Mouse (Mus musculus): ENCODE results near the gene Arhgef17. TPM values are rescaled to one million over a fixed set of nuclear protein-coding genes. Genes with fewer than 3 reads are reported as not detected.
A peak's percentile ranks its signal among the peaks of the same experiment; 100 is the strongest.

The Arhgef17 gene
- total RNA-seq, 2 experiments from 2014 or later, result 44.2 to 45.3 TPM

DNA sequence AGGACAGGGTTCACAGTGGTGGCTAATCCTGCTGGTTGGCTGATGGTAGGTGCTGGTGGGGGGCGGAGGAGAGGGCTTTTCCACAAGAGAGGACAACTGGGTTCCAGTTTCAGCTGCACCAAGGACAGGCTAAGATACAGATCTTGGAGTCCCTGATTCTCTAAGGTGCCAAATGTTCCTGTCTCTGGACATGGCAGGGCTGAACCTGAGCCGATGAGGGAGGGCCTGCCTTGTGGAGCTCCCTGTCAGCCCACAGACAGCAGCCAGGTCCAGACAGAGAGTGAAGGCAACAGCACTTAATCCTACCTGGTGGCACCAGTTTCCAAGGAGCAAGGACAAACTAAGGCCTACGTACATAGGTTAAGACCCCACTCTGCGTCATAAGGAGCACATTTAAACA is 47.4 kb downstream of the Arhgef17 start:
- intact Hi-C loops (cut with DNase I), result no loop called here
- DNase-seq, result no peak

GRCm38 (mm10) chr7:100881950-100882349 is 50.0 kb downstream of the Arhgef17 start:
- intact Hi-C loops (cut with DNase I), result no loop called here
- DNase-seq, result no peak

GRCm38 (mm10) chr7:100881531-100881930 is 50.4 kb downstream of the Arhgef17 start:
- DNase-seq, result no peak
- intact Hi-C loops (cut with DNase I), result no loop called here

DNA sequence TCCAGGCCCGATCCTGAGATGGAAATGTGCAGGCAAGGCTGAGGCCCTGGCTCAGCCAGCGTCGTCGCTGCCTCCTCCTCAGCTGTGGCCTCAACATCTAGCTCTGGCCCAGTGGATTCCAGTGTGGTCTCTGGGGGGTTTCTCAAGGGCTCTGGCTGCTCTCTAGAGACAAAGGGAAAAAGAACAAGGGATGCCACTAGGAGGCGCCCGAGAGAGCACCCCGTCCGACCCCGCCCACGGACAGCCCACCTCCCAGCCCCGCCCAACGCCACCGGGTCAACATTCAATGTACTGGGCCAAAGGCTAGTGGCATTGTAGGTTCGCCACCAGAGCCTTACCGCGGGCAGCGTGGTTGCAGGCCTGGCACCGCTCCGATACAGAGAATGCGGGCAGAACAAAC is 52.3 kb downstream of the Arhgef17 start:
- DNase-seq, result peak; percentile 75
- intact Hi-C loops (cut with DNase I), result no loop called here

- intact Hi-C loops (cut with DNase I), result no loop called here
- no peak for DNase-seq
Measured at GRCm38 (mm10) chr7:100876771-100877170, 55.1 kb downstream of the Arhgef17 start.

DNA sequence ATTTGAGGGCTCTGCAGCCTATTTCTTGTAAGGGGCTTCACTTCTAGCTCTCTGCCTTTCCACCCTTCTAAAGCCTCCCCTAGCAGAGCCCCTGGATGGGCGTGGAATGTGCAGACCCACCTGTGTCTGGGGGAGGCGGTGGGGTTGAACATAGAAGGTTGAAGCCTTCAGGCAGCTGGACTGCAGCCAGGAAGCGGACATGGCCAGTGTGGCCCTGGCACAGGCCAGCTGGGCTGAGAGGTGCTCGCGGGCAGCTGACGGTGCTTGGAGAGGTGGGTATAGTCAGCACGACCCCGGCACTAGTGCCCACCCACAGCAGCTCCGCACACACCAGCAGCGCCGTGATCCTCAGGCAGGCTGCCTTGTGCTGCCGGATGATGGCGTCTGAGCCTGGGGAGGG is 55.6 kb downstream of the Arhgef17 start:
- intact Hi-C loops (cut with DNase I), result no loop called here
- DNase-seq, result no peak

DNA sequence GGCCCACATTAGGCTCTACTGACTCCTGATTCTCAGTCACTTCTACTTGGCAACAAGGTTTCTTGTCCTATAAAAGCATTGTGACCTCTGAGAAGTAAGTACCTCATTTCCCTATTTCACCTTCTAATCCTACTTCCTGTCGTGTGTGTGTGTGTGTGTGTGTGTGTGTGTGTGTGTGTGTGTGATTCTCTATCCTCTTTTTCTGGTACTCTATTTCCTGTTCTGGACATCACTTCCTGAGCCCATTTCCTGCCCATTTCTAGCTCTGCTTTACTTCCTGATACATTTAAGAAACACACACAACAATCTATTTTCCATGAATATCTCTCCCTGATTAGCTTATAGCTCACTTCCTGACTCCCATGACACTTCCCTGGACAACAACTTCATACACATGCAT is 56.1 kb downstream of the Arhgef17 start:
- no peak for DNase-seq
- intact Hi-C loops (cut with DNase I), result no loop called here

- no peak for DNase-seq
- intact Hi-C loops (cut with DNase I), result no loop called here
Measured at GRCm38 (mm10) chr7:100873197-100873596, 58.7 kb downstream of the Arhgef17 start.

GRCm38 (mm10) chr7:100871892-100872291 is 60.0 kb downstream of the Arhgef17 start:
- intact Hi-C loops (cut with DNase I), result no loop called here
- DNase-seq, result no peak

GRCm38 (mm10) chr7:100871355-100871754 is 60.6 kb downstream of the Arhgef17 start:
- no peak for DNase-seq
- intact Hi-C loops (cut with DNase I), result no loop called here

DNA sequence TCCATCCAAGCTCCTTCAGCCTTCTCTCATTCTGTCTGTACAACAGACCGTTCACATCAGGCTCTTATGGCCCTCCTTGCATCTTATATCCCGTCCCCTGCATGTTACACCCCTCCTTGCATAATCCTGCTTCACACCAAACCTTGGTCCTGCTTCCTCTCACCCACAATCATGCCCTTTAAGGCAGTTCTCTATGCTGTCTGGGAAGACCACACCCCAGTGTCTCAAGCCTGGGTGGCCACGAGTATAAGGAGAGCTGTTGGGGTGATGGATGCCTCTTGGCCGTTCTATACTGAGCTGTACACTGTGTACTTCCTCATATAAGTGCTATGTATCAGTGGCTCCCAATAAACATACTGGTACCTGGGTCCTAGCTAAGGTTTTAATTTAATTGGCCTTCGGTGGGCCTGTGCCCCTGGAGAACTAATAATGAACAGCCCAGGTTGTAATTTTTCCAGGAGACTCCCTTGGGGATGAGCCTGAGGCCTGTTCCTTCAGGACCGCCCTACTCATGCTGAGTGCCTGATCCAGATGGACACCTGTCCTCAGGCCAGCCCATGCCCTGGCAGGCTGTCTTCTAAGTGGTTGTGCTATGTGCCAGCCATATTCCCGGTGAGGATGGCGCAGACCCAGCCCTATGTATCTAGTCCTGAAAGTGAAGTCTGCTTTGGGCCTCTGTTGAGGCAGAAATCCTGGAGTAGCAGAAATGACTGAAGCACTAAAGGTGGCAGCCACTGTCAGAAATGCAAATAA is 61.9 kb downstream of the Arhgef17 start:
- no peak for DNase-seq
- intact Hi-C loops (cut with DNase I), result loop anchor here (10.0 kb wide), 1 partner anchor 345 kb away; no protein-coding TSS in a partner anchor

DNA sequence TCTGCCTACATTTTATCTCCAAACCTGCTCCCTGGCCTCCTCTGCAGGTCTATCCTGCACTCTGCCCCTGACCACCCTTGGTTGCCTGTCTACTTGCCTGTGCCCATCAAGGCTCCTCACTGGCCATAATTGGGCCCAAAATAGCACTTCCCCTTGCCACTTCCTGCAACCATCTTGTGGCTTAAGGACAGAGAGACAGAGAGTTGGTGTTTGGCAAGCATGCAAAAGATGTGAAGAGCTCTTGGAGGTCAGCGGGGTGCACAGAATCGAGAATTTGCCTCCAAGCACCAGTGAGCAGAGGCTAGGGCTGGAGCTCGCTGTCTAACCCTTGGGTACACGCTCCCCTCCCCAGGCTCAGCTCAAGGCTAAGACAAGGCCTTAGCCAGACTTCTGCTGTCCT is 63.4 kb downstream of the Arhgef17 start:
- DNase-seq, result no peak
- intact Hi-C loops (cut with DNase I), result loop anchor here (10.0 kb wide), 1 partner anchor 344 kb away; no protein-coding TSS in a partner anchor

- intact Hi-C loops (cut with DNase I), result loop anchor here (10.0 kb wide), 1 partner anchor 343 kb away; no protein-coding TSS in a partner anchor
- no peak for DNase-seq
Measured at GRCm38 (mm10) chr7:100867561-100867960, 64.3 kb downstream of the Arhgef17 start.

- DNase-seq, result peak; percentile 70
- intact Hi-C loops (cut with DNase I), result loop anchor here (10.0 kb wide), 1 partner anchor 342 kb away; no protein-coding TSS in a partner anchor
Measured at GRCm38 (mm10) chr7:100866675-100867074, 65.2 kb downstream of the Arhgef17 start.

DNA sequence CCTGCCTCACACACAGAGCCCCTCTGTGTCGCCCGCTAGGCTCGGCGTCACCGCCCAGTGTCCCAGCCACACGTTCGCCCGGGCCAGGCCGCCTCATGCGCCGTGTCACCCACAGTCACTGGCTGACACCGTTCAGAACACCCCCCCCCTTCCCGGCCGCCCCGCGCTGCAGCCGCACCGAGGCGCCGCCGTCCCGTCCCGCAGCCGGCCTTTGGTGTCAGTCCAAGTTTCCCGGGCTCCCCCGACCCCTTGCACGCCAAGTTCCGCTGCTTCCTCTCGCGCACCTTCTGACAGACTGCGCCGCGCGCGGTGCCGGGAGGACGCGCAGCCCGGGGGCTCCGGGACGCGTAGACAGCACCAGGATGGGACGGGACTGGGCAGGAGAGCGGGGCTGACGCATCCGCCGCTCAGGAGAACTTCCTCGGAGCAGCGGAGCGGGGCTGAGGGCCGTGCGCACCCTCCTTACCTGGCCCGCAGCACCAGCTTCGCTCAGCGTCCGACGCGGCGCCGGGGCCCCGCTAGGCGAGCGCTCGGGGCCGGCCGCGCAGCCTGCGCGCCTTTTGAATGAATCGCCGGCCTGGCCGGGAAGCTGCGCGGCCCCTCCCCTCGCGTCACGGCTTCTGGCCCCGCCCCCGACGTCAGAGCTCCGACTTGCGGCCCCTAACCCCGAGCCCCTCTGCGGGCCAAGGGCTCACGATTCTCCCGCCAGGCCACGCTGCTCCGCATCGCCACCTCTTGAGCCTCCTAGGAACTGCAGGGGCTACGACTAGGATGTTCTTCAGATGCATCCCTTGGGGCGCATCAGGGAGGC is 68.9 kb downstream of the Arhgef17 start, which contains the start of gene Relt:
TSS of gene Relt (minus strand) at position 619 of the 811 bp plus-strand sequence.
- DNase-seq, result peak; percentile 98
- intact Hi-C loops (cut with DNase I), result loop anchor here (10.0 kb wide), 1 partner anchor 338 kb away; no protein-coding TSS in a partner anchor

GRCm38 (mm10) chr7:100862353-100862752 is 69.6 kb downstream of the Arhgef17 start:
- intact Hi-C loops (cut with DNase I), result loop anchor here (10.0 kb wide), 1 partner anchor 338 kb away; no protein-coding TSS in a partner anchor
- no peak for DNase-seq

- no peak for DNase-seq
- intact Hi-C loops (cut with DNase I), result loop anchor here (10.0 kb wide), 1 partner anchor 336 kb away; no protein-coding TSS in a partner anchor
Measured at GRCm38 (mm10) chr7:100861209-100861608, 70.7 kb downstream of the Arhgef17 start.

DNA sequence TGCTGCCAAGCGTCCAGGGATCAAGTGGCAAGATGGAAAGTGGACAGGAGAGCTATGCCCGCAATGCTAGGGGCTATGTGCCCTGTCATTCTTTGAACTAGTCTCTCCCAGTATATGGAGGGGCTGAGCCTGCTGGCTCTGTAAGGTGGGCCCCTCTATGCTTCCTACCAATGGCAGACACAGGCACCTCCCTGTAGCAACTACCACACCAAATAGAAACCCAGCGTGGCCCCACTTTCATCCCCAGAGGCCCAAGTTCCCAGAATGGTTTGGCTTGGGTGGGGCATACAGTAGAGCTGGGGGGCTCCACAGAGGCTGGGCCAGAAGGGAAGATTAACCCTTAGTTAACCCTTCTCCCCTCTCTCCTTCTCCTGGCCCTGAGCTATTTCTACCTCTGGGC is 71.5 kb downstream of the Arhgef17 start:
- DNase-seq, result no peak
- intact Hi-C loops (cut with DNase I), result loop anchor here (10.0 kb wide), 1 partner anchor 336 kb away; no protein-coding TSS in a partner anchor

DNA sequence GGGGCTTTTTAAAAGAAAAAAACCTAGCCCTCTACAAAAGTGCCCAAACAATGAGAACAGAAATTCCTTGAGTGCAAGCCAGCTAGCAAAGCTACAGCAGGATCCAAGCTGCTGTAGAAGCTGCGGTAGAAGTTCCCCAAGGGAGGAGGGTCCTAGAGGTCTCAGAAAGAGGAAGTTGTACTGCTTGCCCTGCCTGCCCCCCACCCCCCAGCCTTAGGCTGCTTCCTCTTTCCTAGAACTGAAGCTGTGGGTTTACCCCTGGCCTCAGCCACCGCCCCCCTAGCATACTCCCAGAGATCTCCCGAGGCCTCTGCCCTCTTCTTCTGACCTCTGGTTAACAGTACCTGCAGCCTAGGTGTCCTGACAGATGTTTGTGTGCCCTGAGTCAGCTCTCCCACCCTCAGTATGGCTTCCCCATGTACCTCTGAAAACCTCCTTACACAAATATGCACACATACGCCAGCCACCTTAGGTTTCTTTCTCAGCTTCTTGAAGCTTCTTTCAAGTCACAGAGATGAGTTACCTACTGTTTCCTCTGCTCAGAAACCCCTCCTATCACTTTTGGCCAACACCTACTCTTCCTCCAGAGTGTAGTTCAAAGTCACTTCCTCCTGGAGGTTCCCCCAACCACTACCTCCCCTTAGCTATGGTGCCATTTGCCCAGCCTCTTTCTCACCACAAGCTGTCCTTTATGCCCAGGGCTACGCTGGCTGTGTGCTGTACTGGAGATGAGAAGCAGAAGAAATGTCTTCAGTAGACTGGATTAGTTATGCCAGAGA is 75.9 kb downstream of the Arhgef17 start:
- intact Hi-C loops (cut with DNase I), result no loop called here
- no peak for DNase-seq

DNA sequence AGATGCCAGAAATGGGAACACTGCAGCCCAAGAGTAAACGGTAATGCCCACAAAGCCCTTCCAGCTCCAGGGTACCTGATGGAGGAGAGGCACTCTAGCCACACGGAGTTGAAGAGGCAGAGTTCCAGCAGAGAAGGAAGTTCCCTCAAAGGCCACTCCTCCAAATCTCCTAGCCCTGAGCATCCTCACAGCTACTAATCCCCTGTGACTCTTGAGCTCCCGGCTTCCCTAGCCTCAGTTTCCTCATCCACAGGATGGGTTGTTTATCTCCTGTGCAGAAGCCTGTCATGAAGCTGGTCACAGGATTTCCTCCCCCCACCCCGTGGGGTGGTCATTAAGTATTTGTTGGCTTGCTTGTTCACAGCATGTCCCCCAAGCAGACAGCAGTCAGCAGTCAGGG is 76.6 kb downstream of the Arhgef17 start:
- no peak for DNase-seq
- intact Hi-C loops (cut with DNase I), result no loop called here

DNA sequence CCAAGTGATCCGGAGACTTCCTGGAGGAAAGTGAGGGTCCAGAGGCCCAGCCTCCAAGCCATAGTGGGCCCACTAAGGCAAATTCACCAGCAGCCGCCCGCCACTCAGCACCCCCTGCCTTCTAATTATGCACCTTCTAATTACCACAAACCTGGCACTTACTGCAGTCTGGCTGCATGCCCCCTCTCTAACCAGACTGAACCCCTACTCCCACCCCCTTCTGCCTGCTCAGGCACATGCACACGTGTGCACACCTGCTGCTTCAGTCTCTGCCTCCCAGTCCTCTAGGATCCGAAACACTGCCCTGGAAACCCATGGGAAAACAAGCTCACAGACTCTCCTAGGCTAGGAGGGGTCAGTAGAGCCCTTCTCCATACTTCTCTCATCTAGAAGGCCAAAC is 77.0 kb downstream of the Arhgef17 start:
- intact Hi-C loops (cut with DNase I), result no loop called here
- peak; percentile 46 for DNase-seq
